Mouse (Mus musculus): ENCODE measurements around the gene Papss1.

The Papss1 gene

GRCm38 (mm10) chr3:131634091-131634490 is 69.5 kb downstream of the Papss1 start:
- no peak for DNase-seq (ENCODE audit: low read depth, low spot score)

GRCm38 (mm10) chr3:131636126-131636525 is 71.6 kb downstream of the Papss1 start:
- DNase-seq (ENCODE audit: low read depth, low spot score): no peak

GRCm38 (mm10) chr3:131637008-131637407 is 72.4 kb downstream of the Papss1 start:
- no peak for DNase-seq (ENCODE audit: low read depth, low spot score)

- peak; percentile 22 for DNase-seq (ENCODE audit: low read depth, low spot score)
These were observed 73.1 kb downstream of the Papss1 start for GRCm38 (mm10) chr3:131637664-131638063.

GRCm38 (mm10) chr3:131638216-131638615 is 73.6 kb downstream of the Papss1 start:
- DNase-seq (ENCODE audit: low read depth, low spot score): no peak

- DNase-seq (ENCODE audit: low read depth, low spot score): no peak
These were observed 78.2 kb downstream of the Papss1 start for GRCm38 (mm10) chr3:131642681-131643292.

GRCm38 (mm10) chr3:131645203-131645602 is 80.6 kb downstream of the Papss1 start:
- DNase-seq (ENCODE audit: low read depth, low spot score): no peak

- DNase-seq (ENCODE audit: low read depth, low spot score): no peak
These were observed 89.8 kb downstream of the Papss1 start for GRCm38 (mm10) chr3:131654366-131654765.

- DNase-seq (ENCODE audit: low read depth, low spot score): no peak
These were observed 91.5 kb downstream of the Papss1 start for GRCm38 (mm10) chr3:131656032-131656431.

- DNase-seq (ENCODE audit: low read depth, low spot score): no peak
These were observed 95.6 kb downstream of the Papss1 start for GRCm38 (mm10) chr3:131660126-131660525.

GRCm38 (mm10) chr3:131660629-131661028 is 96.1 kb downstream of the Papss1 start:
- DNase-seq (ENCODE audit: low read depth, low spot score): no peak

GRCm38 (mm10) chr3:131662589-131663148 is 98.1 kb downstream of the Papss1 start:
- no peak for DNase-seq (ENCODE audit: low read depth, low spot score)

GRCm38 (mm10) chr3:131669910-131670309 is 105.3 kb downstream of the Papss1 start:
- no peak for DNase-seq (ENCODE audit: low read depth, low spot score)

- no peak for DNase-seq (ENCODE audit: low read depth, low spot score)
These were observed 121.5 kb downstream of the Papss1 start for GRCm38 (mm10) chr3:131686106-131686505.

- no peak for DNase-seq (ENCODE audit: low read depth, low spot score)
These were observed 125.4 kb downstream of the Papss1 start for GRCm38 (mm10) chr3:131689949-131690348.

GRCm38 (mm10) chr3:131690543-131690942 is 126.0 kb downstream of the Papss1 start:
- no peak for DNase-seq (ENCODE audit: low read depth, low spot score)

GRCm38 (mm10) chr3:131691202-131691601 is 126.6 kb downstream of the Papss1 start:
- no peak for DNase-seq (ENCODE audit: low read depth, low spot score)

Measured in embryo, embryonic 11.5 days (tissue).